Mouse (Mus musculus): ENCODE measurements around the gene Ncoa3. TPM values are rescaled to one million over a fixed set of nuclear protein-coding genes. Genes with fewer than 3 reads are reported as not detected.

Ncoa3 gene
- polyA plus RNA-seq, 1 experiment from 2014 or later, result 3.9 TPM

DNA sequence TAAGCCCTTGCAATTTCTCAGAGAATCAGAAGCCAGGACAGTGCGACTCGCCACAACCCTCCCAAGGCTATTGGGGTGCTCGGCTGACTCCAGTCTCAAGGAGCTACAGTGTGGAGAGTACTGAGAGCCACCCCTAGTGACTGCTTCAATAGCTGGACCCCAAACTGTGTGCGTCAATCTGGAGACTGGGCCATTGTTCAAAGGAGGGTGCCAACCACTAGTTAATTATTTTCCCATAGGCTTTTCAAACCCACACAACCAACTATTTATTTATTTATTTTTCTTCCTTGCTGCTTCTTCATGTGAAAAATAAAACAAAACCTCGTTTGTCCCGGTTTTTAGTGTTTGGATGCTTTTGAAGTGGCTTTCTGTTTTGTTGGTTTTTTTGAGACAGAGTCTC lies 33.9 kb upstream of the Ncoa3 start:
- WGBS (ENCODE audit: insufficient replicate concordance), result 82% methylated on average over 6 of the region's 6 CpGs
- H3K9me3 ChIP-seq (ENCODE audit: low read length), result no peaks in the 10 kb centered on the region
- H3K27ac ChIP-seq (ENCODE audit: low read depth), result no peak overlapping the region
- ATAC-seq (no peak), DNase-seq (no peak)
- H3K4me2 ChIP-seq (ENCODE audit: low read depth, low read length), result no peak overlapping the region
- H3K27me3 ChIP-seq (ENCODE audit: insufficient read depth, low read length), result no peaks in the 10 kb centered on the region
- H3K36me3 ChIP-seq (replicated peaks; ENCODE audit: insufficient read depth, low read length), result no peaks in the 10 kb centered on the region
- TF ChIP-seq EP300 (IDR thresholded peaks at IDR 0.05; ENCODE audit: low read depth) (no peak), CTCF (IDR thresholded peaks at IDR 0.05; ENCODE audit: low read depth) (no peak)
- H3K4me3 ChIP-seq (ENCODE audit: low read depth, low read length), result no peak overlapping the region
- no peak overlapping the region for H3K9ac ChIP-seq (replicated peaks)
- H3K4me1 ChIP-seq (ENCODE audit: insufficient read depth), result peaks cover 17% of the 10 kb centered on the region

DNA sequence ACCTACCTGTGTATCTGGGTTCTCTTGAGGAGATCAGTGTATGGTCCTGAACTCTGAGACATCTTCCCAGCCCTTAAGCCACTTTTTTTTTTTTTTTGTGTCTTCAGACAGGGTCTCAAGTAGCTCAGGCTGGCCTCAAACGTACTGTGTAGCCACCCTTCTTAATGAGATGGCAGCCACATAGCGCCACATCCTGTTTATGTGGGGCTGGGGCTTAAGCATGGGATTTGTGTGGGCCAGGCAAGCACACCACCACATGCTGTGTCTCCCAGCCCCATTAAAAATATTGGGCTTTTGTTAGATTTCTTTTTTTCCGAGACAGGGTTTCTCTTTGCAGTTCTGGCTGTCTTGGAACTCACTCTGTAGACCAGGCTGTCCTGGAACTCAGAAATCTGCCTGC lies 31.7 kb upstream of the Ncoa3 start:
- Histone ChIP-seq H3K9me3 (ENCODE audit: low read length) (no peaks in the 10 kb centered on the region), H3K4me2 (ENCODE audit: low read depth, low read length) (no peak overlapping the region), H3K4me3 (ENCODE audit: low read depth, low read length) (no peak overlapping the region), H3K9ac (replicated peaks) (no peak overlapping the region), H3K4me1 (ENCODE audit: insufficient read depth) (peaks cover 9% of the 10 kb centered on the region; the same call in 1 of the 2 replicates), H3K27me3 (ENCODE audit: insufficient read depth, low read length) (no peaks in the 10 kb centered on the region), H3K27ac (ENCODE audit: low read depth) (no peak overlapping the region), H3K36me3 (replicated peaks; ENCODE audit: insufficient read depth, low read length) (no peaks in the 10 kb centered on the region)
- no peak for TF ChIP-seq CTCF (IDR thresholded peaks at IDR 0.05; ENCODE audit: low read depth)
- no peak for TF ChIP-seq EP300 (IDR thresholded peaks at IDR 0.05; ENCODE audit: low read depth)
- ATAC-seq, result no peak
- 62% methylated on average over 3 of the region's 3 CpGs for WGBS (ENCODE audit: insufficient replicate concordance)
- DNase-seq, result no peak

DNA sequence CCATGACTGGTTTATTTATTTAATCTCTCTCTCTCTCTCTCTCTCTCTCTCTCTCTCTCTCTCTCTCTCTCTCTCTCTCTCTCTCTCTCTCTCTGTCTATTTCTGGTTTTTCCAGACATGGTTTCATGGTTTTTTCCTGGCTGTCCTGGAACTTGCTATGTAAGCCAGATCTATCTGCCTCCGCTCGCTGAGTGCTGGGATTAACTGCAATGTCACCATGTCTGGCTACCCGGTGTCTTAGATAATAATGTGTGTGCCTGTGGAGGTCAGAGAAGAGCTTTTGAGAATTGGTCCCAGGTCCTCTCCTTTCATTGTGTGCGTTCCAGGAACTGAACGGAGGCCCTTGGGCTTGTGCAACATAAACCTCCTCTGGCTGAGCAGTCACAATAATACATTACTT lies 29.6 kb upstream of the Ncoa3 start:
- DNase-seq (no peak), ATAC-seq (no peak)
- Histone ChIP-seq H3K4me3 (ENCODE audit: low read depth, low read length) (no peak overlapping the region), H3K4me1 (ENCODE audit: insufficient read depth) (peaks cover 5% of the 10 kb centered on the region), H3K4me2 (ENCODE audit: low read depth, low read length) (no peak overlapping the region), H3K27ac (ENCODE audit: low read depth) (no peak overlapping the region), H3K27me3 (ENCODE audit: insufficient read depth, low read length) (no peaks in the 10 kb centered on the region), H3K9ac (replicated peaks) (no peak overlapping the region), H3K36me3 (replicated peaks; ENCODE audit: insufficient read depth, low read length) (no peaks in the 10 kb centered on the region), H3K9me3 (ENCODE audit: low read length) (no peaks in the 10 kb centered on the region)
- 53% methylated on average over 5 of the region's 5 CpGs for WGBS (ENCODE audit: insufficient replicate concordance)
- TF ChIP-seq CTCF (IDR thresholded peaks at IDR 0.05; ENCODE audit: low read depth) (no peak), EP300 (IDR thresholded peaks at IDR 0.05; ENCODE audit: low read depth) (no peak)

- H3K9ac ChIP-seq (replicated peaks), result no peak overlapping the region
- TF ChIP-seq EP300 (IDR thresholded peaks at IDR 0.05; ENCODE audit: low read depth) (no peak), CTCF (IDR thresholded peaks at IDR 0.05; ENCODE audit: low read depth) (no peak)
- no peak overlapping the region for H3K27ac ChIP-seq (ENCODE audit: low read depth)
- no peak overlapping the region for H3K4me2 ChIP-seq (ENCODE audit: low read depth, low read length)
- no peaks in the 10 kb centered on the region for H3K36me3 ChIP-seq (replicated peaks; ENCODE audit: insufficient read depth, low read length)
- DNase-seq (no peak), ATAC-seq (no peak)
- H3K27me3 ChIP-seq (ENCODE audit: insufficient read depth, low read length), result no peaks in the 10 kb centered on the region
- no peaks in the 10 kb centered on the region for H3K9me3 ChIP-seq (ENCODE audit: low read length)
- peaks cover 17% of the 10 kb centered on the region for H3K4me1 ChIP-seq (ENCODE audit: insufficient read depth)
- WGBS (ENCODE audit: insufficient replicate concordance), result 52% methylated on average over 4 of the region's 4 CpGs
- no peak overlapping the region for H3K4me3 ChIP-seq (ENCODE audit: low read depth, low read length)
Measured at GRCm38 (mm10) chr2:165964121-165964520, 28.3 kb upstream of the Ncoa3 start.

GRCm38 (mm10) chr2:165967076-165967475 lies 25.4 kb upstream of the Ncoa3 start:
- H3K9me3 ChIP-seq (ENCODE audit: low read length), result no peaks in the 10 kb centered on the region
- no peak for ATAC-seq
- H3K9ac ChIP-seq (replicated peaks), result no peak overlapping the region
- H3K4me3 ChIP-seq (ENCODE audit: low read depth, low read length), result no peak overlapping the region
- H3K27ac ChIP-seq (ENCODE audit: low read depth), result 0 out of 2 replicates have a peak overlapping the region, but pooled peaks have one; percentile 24
- H3K4me2 ChIP-seq (ENCODE audit: low read depth, low read length), result no peak overlapping the region
- no peaks in the 10 kb centered on the region for H3K36me3 ChIP-seq (replicated peaks; ENCODE audit: insufficient read depth, low read length)
- no peak for DNase-seq
- TF ChIP-seq CTCF (IDR thresholded peaks at IDR 0.05; ENCODE audit: low read depth) (peak; percentile 34; the same call in 1 of the 2 replicates), EP300 (IDR thresholded peaks at IDR 0.05; ENCODE audit: low read depth) (no peak)
- peaks cover 27% of the 10 kb centered on the region for H3K4me1 ChIP-seq (ENCODE audit: insufficient read depth)
- WGBS (ENCODE audit: insufficient replicate concordance), result 89% methylated on average over 2 of the region's 2 CpGs
- no peaks in the 10 kb centered on the region for H3K27me3 ChIP-seq (ENCODE audit: insufficient read depth, low read length)

GRCm38 (mm10) chr2:165967823-165968555 lies 24.4 kb upstream of the Ncoa3 start:
- Histone ChIP-seq H3K27ac (ENCODE audit: low read depth) (0 out of 2 replicates have a peak overlapping the region, but pooled peaks have one; percentile 24), H3K4me3 (ENCODE audit: low read depth, low read length) (no peak overlapping the region), H3K9ac (replicated peaks) (no peak overlapping the region), H3K36me3 (replicated peaks; ENCODE audit: insufficient read depth, low read length) (no peaks in the 10 kb centered on the region), H3K9me3 (ENCODE audit: low read length) (no peaks in the 10 kb centered on the region), H3K4me1 (ENCODE audit: insufficient read depth) (peaks cover 29% of the 10 kb centered on the region), H3K27me3 (ENCODE audit: insufficient read depth, low read length) (no peaks in the 10 kb centered on the region), H3K4me2 (ENCODE audit: low read depth, low read length) (no peak overlapping the region)
- 28% methylated on average over 6 of the region's 6 CpGs for WGBS (ENCODE audit: insufficient replicate concordance)
- 0 out of 2 replicates have a peak, but pooled peaks have one; percentile 12 for TF ChIP-seq EP300 (IDR thresholded peaks at IDR 0.05; ENCODE audit: low read depth)
- TF ChIP-seq CTCF (IDR thresholded peaks at IDR 0.05; ENCODE audit: low read depth), result no peak
- DNase-seq, result peak; percentile 64
- peak; percentile 37 for ATAC-seq

Measured in liver, postnatal 0 days (tissue).